Mouse (Mus musculus) heart, embryonic 16.5 days (tissue): ENCODE data around the gene Cars. TPM values are rescaled to one million over a fixed set of nuclear protein-coding genes. Genes with fewer than 3 reads are reported as not detected.

ENCODE experiments used
- ATAC-seq: fragments of 200-750 bp; cut with Nextera tagmentation; replicated peaks from 2 replicates; pipeline ENCODE4 v1.8.0; 2017; ENCODE audit warnings: moderate number of reproducible peaks; ENCODE audit not compliant: insufficient read depth, low FRiP score; ENCODE audit errors: extremely low read depth
- H3K27ac ChIP-seq: fragments of 300-500 bp; sonication (generic); 2 replicates; pipeline ENCODE4 v1.5.1; 2014; ENCODE audit warnings: mild to moderate bottlenecking, low read length, control low read depth, moderate library complexity
- H3K27me3 ChIP-seq: fragments of 300-500 bp; sonication (generic); 2 replicates; pipeline ENCODE4 v1.6.1; 2014; ENCODE audit warnings: low read length, mixed read lengths; ENCODE audit not compliant: control insufficient read depth, insufficient read depth
- H3K36me3 ChIP-seq: fragments of 300-500 bp; sonication (generic); 2 replicates; pipeline ENCODE4 v1.6.1; 2014; ENCODE audit not compliant: control insufficient read depth, insufficient read depth
- H3K4me1 ChIP-seq: fragments of 300-500 bp; sonication (generic); 2 replicates; pipeline ENCODE4 v1.6.1; 2014; ENCODE audit warnings: low read length, mixed read lengths; ENCODE audit not compliant: control insufficient read depth, insufficient read depth
- H3K4me2 ChIP-seq: fragments of 300-500 bp; sonication (generic); 2 replicates; pipeline ENCODE4 v1.6.1; 2014; ENCODE audit warnings: low read depth, mild to moderate bottlenecking, control low read depth, low read length
- H3K4me3 ChIP-seq: fragments of 300-500 bp; sonication (generic); 2 replicates; pipeline ENCODE4 v1.5.1; 2014; ENCODE audit warnings: mild to moderate bottlenecking, control low read depth, low read length
- H3K9ac ChIP-seq: fragments of 300-500 bp; sonication (generic); 2 replicates; pipeline ENCODE4 v1.6.1; 2014; ENCODE audit warnings: low read length, control low read depth
- H3K9me3 ChIP-seq: fragments of 300-500 bp; sonication (generic); replicated peaks from 2 replicates; pipeline ENCODE4 v1.6.1; 2016; ENCODE audit warnings: low read length; ENCODE audit not compliant: control insufficient read depth
- WGBS: fragments of 180-500 bp; shearing (Covaris S2); extraction: QIAGEN DNeasy Blood & Tissue Kit; methylation state at CpG from one replicate; pipeline ENCODE4 v1.1.7; 2014; 5-methylcytosine and 5-hydroxymethylcytosine counted together
- polyA plus RNA-seq: library from polyadenylated mRNA; unstranded; fragments of >200 nt; fragmentation: Nextera tagmentation; extraction: Ambion mirVana; gene quantifications from 2 replicates; pipeline ENCODE4 v1.2.1, GENCODE M21; 2015

Cars gene
- polyA plus RNA-seq, 1 experiment from 2014 or later, result 35.0 TPM

- ATAC-seq, result no peak
- H3K9ac ChIP-seq, result no peak overlapping the region
- H3K9me3 ChIP-seq, result no peaks in the 10 kb centered on the region
- no peak overlapping the region for H3K4me2 ChIP-seq
- 53% methylated on average over 2 of the region's 2 CpGs for WGBS
- H3K27me3 ChIP-seq, result no peaks in the 10 kb centered on the region
- no peaks in the 10 kb centered on the region for H3K4me1 ChIP-seq
- no peak overlapping the region for H3K27ac ChIP-seq
- no peaks in the 10 kb centered on the region for H3K36me3 ChIP-seq
- no peak overlapping the region for H3K4me3 ChIP-seq
Observed at GRCm38 (mm10) chr7:143626178-143626577, 26.3 kb upstream of the Cars start.

- H3K27me3 ChIP-seq, result no peaks in the 10 kb centered on the region
- no peak for ATAC-seq
- WGBS, result 52% methylated on average over 5 of the region's 5 CpGs
Observed at GRCm38 (mm10) chr7:143625151-143625550, 25.3 kb upstream of the Cars start.

GRCm38 (mm10) chr7:143624561-143624960, 24.7 kb upstream of the Cars start:
- H3K4me2 ChIP-seq, result no peak overlapping the region
- H3K4me3 ChIP-seq, result no peak overlapping the region
- 62% methylated on average over 3 of the region's 3 CpGs for WGBS
- H3K9me3 ChIP-seq, result no peaks in the 10 kb centered on the region
- no peak overlapping the region for H3K9ac ChIP-seq
- H3K27ac ChIP-seq, result no peak overlapping the region
- no peaks in the 10 kb centered on the region for H3K36me3 ChIP-seq
- H3K4me1 ChIP-seq, result no peaks in the 10 kb centered on the region
- H3K27me3 ChIP-seq, result no peaks in the 10 kb centered on the region
- ATAC-seq, result no peak

More at GRCm38 (mm10) chr7:143625151-143625550, 25.3 kb upstream of the Cars start:
- Histone ChIP-seq H3K4me2 (no peak overlapping the region), H3K27ac (no peak overlapping the region), H3K36me3 (no peaks in the 10 kb centered on the region), H3K4me3 (no peak overlapping the region), H3K9me3 (no peaks in the 10 kb centered on the region), H3K9ac (no peak overlapping the region), H3K4me1 (no peaks in the 10 kb centered on the region)

GRCm38 (mm10) chr7:143620951-143621350, 21.1 kb upstream of the Cars start:
- Histone ChIP-seq H3K4me3 (no peak overlapping the region), H3K9ac (no peak overlapping the region), H3K4me2 (no peak overlapping the region), H3K27ac (no peak overlapping the region), H3K4me1 (no peaks in the 10 kb centered on the region), H3K36me3 (no peaks in the 10 kb centered on the region), H3K9me3 (no peaks in the 10 kb centered on the region), H3K27me3 (no peaks in the 10 kb centered on the region)
- no peak for ATAC-seq
- WGBS, result 48% methylated on average over 1 of the region's 1 CpGs

- Histone ChIP-seq H3K4me3 (no peak overlapping the region), H3K4me1 (no peaks in the 10 kb centered on the region), H3K9me3 (no peaks in the 10 kb centered on the region), H3K4me2 (no peak overlapping the region), H3K27me3 (no peaks in the 10 kb centered on the region), H3K27ac (peak overlapping the region; percentile 28), H3K9ac (no peak overlapping the region), H3K36me3 (no peaks in the 10 kb centered on the region)
- WGBS, result 28% methylated on average over 9 of the region's 9 CpGs
- ATAC-seq, result peak; percentile 18; the same call in 1 of the 2 replicates
Observed at GRCm38 (mm10) chr7:143614404-143615135, 14.7 kb upstream of the Cars start.

GRCm38 (mm10) chr7:143612215-143612614, 12.3 kb upstream of the Cars start:
- no peak for ATAC-seq
- Histone ChIP-seq H3K9ac (no peak overlapping the region), H3K27me3 (no peaks in the 10 kb centered on the region), H3K4me3 (no peak overlapping the region), H3K4me2 (no peak overlapping the region), H3K4me1 (no peaks in the 10 kb centered on the region), H3K36me3 (no peaks in the 10 kb centered on the region), H3K27ac (no peak overlapping the region), H3K9me3 (no peaks in the 10 kb centered on the region)
- 59% methylated on average over 3 of the region's 3 CpGs for WGBS

GRCm38 (mm10) chr7:143605321-143605720, 5.4 kb upstream of the Cars start:
- Histone ChIP-seq H3K27ac (no peak overlapping the region), H3K9me3 (no peaks in the 10 kb centered on the region), H3K4me1 (no peaks in the 10 kb centered on the region), H3K9ac (no peak overlapping the region), H3K4me2 (no peak overlapping the region), H3K36me3 (no peaks in the 10 kb centered on the region), H3K27me3 (no peaks in the 10 kb centered on the region), H3K4me3 (no peak overlapping the region)
- ATAC-seq, result no peak
- 60% methylated on average over 3 of the region's 3 CpGs for WGBS

- no peak overlapping the region for H3K4me3 ChIP-seq
- H3K36me3 ChIP-seq, result no peaks in the 10 kb centered on the region
- no peak overlapping the region for H3K27ac ChIP-seq
- no peak overlapping the region for H3K4me2 ChIP-seq
- H3K9ac ChIP-seq, result no peak overlapping the region
- no peaks in the 10 kb centered on the region for H3K27me3 ChIP-seq
- no peaks in the 10 kb centered on the region for H3K9me3 ChIP-seq
- no peak for ATAC-seq
- WGBS, result 56% methylated on average over 2 of the region's 2 CpGs
- H3K4me1 ChIP-seq, result no peaks in the 10 kb centered on the region
Observed at GRCm38 (mm10) chr7:143604889-143605288, 5.0 kb upstream of the Cars start.

- no peak overlapping the region for H3K4me3 ChIP-seq
- WGBS, result 79% methylated on average over 2 of the region's 2 CpGs
- no peaks in the 10 kb centered on the region for H3K27me3 ChIP-seq
- no peaks in the 10 kb centered on the region for H3K36me3 ChIP-seq
- H3K4me1 ChIP-seq, result peaks cover 8% of the 10 kb centered on the region
- no peak overlapping the region for H3K9ac ChIP-seq
- no peak for ATAC-seq
- H3K9me3 ChIP-seq, result no peaks in the 10 kb centered on the region
- no peak overlapping the region for H3K4me2 ChIP-seq
- no peak overlapping the region for H3K27ac ChIP-seq
Observed at GRCm38 (mm10) chr7:143601705-143602104, 1.8 kb upstream of the Cars start.
